Mouse (Mus musculus): ENCODE measurements around the gene Nav3.

Gene Nav3

GRCm38 (mm10) chr10:110372724-110373455 lies 83.1 kb downstream of the Nav3 start:
- no peak for DNase-seq

GRCm38 (mm10) chr10:110352148-110352547 lies 103.9 kb downstream of the Nav3 start:
- DNase-seq: no peak

GRCm38 (mm10) chr10:110330030-110330429 lies 126.0 kb downstream of the Nav3 start:
- DNase-seq: no peak

GRCm38 (mm10) chr10:110329629-110330028 lies 126.4 kb downstream of the Nav3 start:
- no peak for DNase-seq

- DNase-seq: no peak
Observed at GRCm38 (mm10) chr10:110322082-110322632, 133.8 kb downstream of the Nav3 start.

GRCm38 (mm10) chr10:110317275-110317674 lies 138.7 kb downstream of the Nav3 start:
- no peak for DNase-seq

- DNase-seq: no peak
Observed at GRCm38 (mm10) chr10:110314525-110314924, 141.5 kb downstream of the Nav3 start.

GRCm38 (mm10) chr10:110313959-110314358 lies 142.0 kb downstream of the Nav3 start:
- no peak for DNase-seq

- no peak for DNase-seq
Observed at GRCm38 (mm10) chr10:110309511-110309910, 146.5 kb downstream of the Nav3 start.

GRCm38 (mm10) chr10:110305609-110306008 lies 150.4 kb downstream of the Nav3 start:
- DNase-seq: no peak

GRCm38 (mm10) chr10:110290016-110290623 lies 165.9 kb downstream of the Nav3 start:
- DNase-seq: no peak

GRCm38 (mm10) chr10:110283879-110284278 lies 172.1 kb downstream of the Nav3 start:
- peak; percentile 13 for DNase-seq

GRCm38 (mm10) chr10:110272818-110273217 lies 183.2 kb downstream of the Nav3 start:
- no peak for DNase-seq

- DNase-seq: no peak
Observed at GRCm38 (mm10) chr10:110270561-110270960, 185.4 kb downstream of the Nav3 start.

GRCm38 (mm10) chr10:110242128-110242561 lies 213.9 kb downstream of the Nav3 start:
- peak; percentile 5 for DNase-seq

GRCm38 (mm10) chr10:110240667-110241066 lies 215.3 kb downstream of the Nav3 start:
- DNase-seq: no peak

- DNase-seq: no peak
Observed at GRCm38 (mm10) chr10:110233307-110233930, 222.6 kb downstream of the Nav3 start.

- DNase-seq: no peak
Observed at GRCm38 (mm10) chr10:110206411-110206810, 249.6 kb downstream of the Nav3 start.

- DNase-seq: no peak
Observed at GRCm38 (mm10) chr10:110204121-110204697, 251.8 kb downstream of the Nav3 start.

GRCm38 (mm10) chr10:110192881-110193280 lies 263.1 kb downstream of the Nav3 start:
- no peak for DNase-seq

- DNase-seq: peak; percentile 1
Observed at GRCm38 (mm10) chr10:110192026-110192805, 263.8 kb downstream of the Nav3 start.

GRCm38 (mm10) chr10:110186242-110186641 lies 269.8 kb downstream of the Nav3 start:
- DNase-seq: no peak

Data from lung, postnatal 14 days (tissue).